Mouse (Mus musculus) G1E (cell line): ENCODE results near the gene Spg7.

Source experiments
- CTCF ChIP-seq: IDR thresholded peaks from 2 replicates; pipeline ENCODE4 v1.5.1; 2012; ENCODE audit warnings: low read depth, low read length, inconsistent platforms, mixed read lengths
- GATA1 ChIP-seq: IDR thresholded peaks from 2 replicates; pipeline ENCODE4 v1.6.1; 2012; ENCODE audit warnings: borderline replicate concordance, low read length, inconsistent platforms, mixed read lengths
- POLR2AphosphoS5 ChIP-seq: IDR thresholded peaks from 2 replicates; pipeline ENCODE4 v1.6.1; 2012; ENCODE audit warnings: low read depth, low read length, inconsistent platforms; ENCODE audit not compliant: insufficient replicate concordance
- TAL1 ChIP-seq: conservative IDR thresholded peaks from 2 replicates; pipeline ENCODE4 v1.6.1; 2012; ENCODE audit warnings: low read depth, low read length, inconsistent platforms, mixed read lengths

DNA sequence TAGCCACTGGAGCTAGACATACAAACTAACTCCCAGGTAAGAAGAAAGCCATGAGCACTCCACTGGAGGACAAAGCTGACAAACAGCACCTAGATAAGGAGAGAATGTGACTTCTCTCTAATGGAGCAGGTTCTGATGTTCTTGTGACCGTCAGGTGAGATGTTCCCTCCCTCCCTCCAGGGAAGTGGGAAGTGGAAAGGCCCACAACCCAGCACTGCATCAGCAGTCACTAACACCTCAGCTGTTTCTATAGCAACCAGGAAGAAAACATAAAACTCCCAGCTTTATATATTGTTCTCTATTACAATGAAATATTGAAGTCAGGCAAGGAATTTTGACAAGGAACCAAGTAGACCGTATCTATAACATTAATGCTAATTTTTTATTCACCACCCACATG, 42.7 kb upstream of the Spg7 start:
- TF ChIP-seq CTCF (no peak), GATA1 (no peak), TAL1 (no peak), POLR2AphosphoS5 (no peak)
